Mouse (Mus musculus) A20 (cell line): ENCODE results near the gene Fam160b1.

ENCODE experiments used
- DNase-seq: peaks from one replicate; pipeline ENCODE4 v3.0.0-alpha.2; 2011; ENCODE audit warnings: low read depth, low spot score

The Fam160b1 gene

DNA sequence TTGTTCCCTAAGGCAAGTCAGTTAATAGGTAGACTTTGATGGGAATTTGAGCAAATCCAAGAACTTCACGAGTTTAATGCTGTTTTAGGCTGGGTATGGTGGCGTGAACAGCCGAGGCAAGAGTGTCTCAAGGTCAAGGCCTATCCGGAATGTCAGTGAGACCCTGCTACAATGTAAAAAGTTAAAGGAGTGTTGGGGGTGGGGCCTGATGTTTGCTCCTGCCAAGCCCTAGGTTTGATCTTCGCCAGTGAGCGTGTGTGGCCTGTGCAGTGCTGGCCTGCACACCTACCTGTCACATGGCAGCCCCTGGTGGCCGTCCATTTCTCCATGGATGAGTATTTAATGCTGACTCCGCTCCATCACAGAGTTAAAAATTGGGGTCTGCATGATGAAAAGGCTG is 5.5 kb downstream of the Fam160b1 start:
- DNase-seq = no peak

GRCm38 (mm10) chr19:57366626-57367025 is 6.1 kb downstream of the Fam160b1 start:
- no peak for DNase-seq

DNA sequence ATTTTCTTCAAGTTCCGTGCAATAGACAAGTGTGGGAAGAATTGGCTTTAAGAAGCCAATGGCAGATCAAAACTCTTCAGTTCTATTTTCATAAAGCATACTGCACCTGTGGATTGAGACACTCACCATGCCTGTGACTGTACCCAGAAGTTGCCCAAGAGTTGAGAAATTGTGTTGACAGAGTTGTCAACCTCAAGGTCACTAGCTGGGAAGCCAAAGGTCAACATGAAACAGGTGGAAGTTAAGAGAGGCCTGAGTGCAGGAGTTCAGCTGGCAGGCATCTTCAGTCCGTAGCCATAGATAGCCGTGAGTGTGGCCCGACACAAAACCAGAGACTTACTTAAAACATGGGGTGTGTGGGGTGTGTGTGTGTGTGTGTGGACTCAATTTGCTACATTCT is 6.7 kb downstream of the Fam160b1 start:
- DNase-seq = no peak

DNA sequence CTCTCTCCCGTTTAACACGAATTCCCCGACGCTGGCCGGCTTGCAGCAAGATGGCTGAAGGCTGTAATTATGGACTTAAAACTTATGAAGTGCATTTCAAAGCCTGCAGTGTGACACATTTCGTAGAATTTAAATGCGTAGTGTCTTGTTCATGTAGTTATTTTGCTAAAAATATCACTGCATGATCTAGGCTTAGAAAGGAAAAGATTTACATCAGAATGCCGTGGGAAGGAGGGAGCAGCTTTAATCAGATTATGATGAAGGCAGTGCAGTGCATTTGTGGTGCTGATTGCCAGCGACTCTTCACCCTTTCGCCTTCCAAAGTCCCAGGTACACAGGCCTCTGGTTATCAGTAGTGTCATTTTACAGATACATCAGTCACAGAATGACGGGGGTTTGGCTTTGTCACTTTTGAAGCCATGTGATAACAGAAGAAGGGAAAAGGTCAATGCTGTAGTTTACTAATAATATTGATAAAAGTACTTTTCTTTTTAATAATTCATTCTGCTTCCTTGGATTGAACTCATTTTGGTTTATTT is 7.4 kb downstream of the Fam160b1 start:
- no peak for DNase-seq

- no peak for DNase-seq
Observed at GRCm38 (mm10) chr19:57373276-57373811, 12.9 kb downstream of the Fam160b1 start.

GRCm38 (mm10) chr19:57375161-57375560 is 14.7 kb downstream of the Fam160b1 start:
- DNase-seq = no peak

DNA sequence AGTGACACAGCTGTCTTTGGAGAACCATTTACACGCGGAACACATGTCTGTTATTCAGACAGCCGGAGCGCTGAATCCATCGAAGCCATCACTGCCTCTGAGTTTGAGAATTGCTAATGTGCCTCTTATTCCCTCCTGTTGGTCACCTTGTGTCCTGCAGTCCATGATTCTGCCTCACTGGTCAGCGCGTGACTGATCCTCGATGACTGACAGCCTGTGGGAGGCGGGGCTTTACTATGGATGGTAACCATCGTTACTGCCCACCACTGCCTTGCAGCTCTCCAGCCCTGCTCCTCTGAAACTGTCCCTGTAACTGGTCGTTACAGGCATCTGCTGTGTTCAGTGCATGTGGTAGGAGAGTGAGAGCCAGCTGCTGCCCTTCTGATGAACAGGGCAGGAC is 15.3 kb downstream of the Fam160b1 start:
- DNase-seq = no peak

DNA sequence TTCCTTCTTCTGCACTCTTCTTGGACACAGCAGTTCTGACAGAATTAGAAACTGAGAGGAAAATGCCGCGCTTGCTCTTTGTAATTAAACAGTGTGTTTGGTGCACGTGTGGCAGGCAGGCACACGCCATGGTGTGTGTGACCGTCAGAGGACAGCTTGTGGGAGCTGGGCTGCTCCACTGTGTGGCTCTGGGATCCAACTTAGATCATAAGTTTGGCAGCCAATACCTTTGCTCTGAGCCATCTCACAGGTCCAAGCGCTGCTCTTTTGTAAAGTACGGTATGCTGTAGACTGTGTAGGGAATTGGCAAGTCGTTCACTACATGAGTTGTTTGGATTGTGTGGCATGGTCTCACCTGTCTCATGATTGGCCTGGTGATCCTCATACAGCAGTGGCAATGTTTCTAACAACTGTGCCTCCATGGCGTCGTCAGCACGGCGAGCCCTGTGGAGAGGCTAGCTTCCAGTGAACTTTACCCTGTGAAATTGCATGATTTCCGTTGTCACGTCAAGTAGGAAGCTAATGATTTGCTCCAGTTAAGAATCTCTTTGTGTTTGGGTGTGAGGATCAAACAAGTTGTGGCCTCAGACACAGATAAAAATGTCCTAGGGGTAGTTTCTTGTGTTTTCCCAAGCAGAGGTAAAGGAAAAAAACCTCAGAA is 16.7 kb downstream of the Fam160b1 start:
- DNase-seq = no peak

- DNase-seq = no peak
Observed at GRCm38 (mm10) chr19:57386176-57386693, 25.8 kb downstream of the Fam160b1 start.

GRCm38 (mm10) chr19:57391545-57391944 is 31.1 kb downstream of the Fam160b1 start:
- DNase-seq = no peak

- DNase-seq = peak; percentile 49
Observed at GRCm38 (mm10) chr19:57393357-57393957, 33.0 kb downstream of the Fam160b1 start.

GRCm38 (mm10) chr19:57396609-57397008 is 36.1 kb downstream of the Fam160b1 start:
- no peak for DNase-seq

GRCm38 (mm10) chr19:57402364-57402763 is 41.9 kb downstream of the Fam160b1 start:
- no peak for DNase-seq

DNA sequence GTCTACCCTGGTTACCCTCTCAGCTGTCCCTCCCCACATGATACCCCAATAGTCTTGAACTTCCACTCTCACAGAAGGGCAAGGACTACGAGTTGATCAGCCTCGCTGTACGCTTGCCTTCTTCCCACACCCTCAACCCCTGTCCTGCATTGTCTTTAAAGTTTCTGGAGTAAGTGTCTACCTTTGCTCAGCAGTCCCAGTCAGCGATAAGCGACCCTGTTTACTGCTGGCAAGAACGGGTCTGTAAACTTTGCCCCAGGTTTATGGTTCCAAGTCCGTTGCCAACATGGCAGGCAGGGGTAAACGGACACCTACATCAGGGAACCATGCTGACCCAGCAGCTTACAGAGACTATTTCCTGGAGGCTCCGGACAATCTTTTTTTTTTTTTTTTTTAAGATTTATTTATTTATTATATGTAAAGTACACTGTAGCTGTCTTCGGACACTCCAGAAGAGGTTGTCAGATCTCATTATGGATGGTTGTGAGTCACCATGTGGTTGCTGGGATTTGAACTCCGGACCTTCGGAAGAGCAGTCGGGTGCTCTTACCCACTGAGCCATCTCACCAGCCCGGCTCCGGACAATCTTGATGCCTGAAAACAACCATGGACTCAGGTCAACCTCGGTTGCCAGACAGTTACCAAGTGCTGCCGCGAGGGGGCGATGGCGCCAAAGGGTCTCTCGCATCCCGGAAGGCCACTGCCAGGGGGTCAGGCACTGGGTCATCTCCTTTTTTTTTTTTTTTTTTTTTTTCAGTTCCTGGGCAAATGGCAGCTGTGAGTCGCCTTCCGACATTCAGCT is 43.4 kb downstream of the Fam160b1 start:
- peak; percentile 70 for DNase-seq

GRCm38 (mm10) chr19:57404502-57404848 is 44.0 kb downstream of the Fam160b1 start:
- DNase-seq = no peak

DNA sequence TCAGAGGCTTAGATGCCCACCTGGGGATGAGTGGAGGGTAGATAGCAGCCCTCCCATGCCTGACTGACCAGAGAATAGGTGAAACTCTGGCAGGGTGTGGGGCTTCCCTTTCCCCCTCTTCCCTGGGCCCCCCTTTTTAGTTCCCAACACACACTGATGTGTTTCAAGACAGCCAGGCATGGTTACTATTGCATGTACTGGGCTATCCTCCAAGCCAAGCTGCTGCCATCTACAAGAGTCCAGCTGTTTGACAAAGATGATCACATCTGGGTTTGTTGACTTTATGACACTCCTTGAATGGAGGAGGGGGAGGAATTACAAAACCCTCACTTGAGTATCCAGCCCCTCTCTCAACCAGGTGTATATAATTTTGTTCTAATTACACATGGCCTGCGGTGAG is 47.5 kb downstream of the Fam160b1 start:
- no peak for DNase-seq

DNA sequence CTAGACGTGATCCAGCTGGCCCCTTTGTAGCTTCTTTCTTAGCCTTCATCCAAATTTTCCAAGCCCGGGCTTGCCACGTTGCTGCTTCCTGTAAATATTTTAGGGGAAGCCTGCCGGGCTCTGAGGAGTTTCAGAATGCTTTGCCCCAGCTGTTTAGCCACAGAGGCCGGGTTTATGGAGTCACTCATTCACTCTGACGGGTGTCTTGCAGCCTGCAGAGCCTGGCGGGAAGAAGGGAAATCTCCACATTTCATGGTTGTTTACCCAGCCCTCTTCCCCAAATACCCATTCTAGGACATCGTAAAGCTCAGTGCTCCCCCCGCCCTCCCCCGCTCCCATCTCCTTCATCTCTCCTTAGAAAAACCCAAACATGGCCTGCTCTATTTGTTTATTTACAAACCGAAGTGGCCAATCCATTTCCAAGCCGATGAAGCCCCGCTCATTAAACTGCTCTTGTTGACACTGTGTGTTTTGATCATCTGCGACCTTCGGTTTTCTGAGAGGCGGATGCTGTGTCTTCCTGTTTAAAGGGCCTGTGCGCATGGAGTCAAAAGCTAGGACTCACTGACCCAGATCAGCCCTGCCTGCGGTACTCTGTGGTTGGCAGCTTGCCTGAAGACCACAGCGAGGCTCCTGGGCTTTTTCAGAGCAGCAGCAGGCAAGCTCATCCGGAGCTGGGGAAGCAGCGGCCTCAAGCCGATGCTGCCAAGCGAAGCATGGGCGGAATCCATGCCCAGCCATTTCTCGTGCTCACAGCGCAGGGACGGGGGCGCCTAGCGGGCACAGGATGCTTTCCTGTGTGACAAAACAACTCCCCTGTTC is 51.1 kb downstream of the Fam160b1 start:
- no peak for DNase-seq

GRCm38 (mm10) chr19:57413170-57413569 is 52.7 kb downstream of the Fam160b1 start:
- no peak for DNase-seq

- DNase-seq = no peak
Observed at GRCm38 (mm10) chr19:57413918-57414317, 53.4 kb downstream of the Fam160b1 start.

DNA sequence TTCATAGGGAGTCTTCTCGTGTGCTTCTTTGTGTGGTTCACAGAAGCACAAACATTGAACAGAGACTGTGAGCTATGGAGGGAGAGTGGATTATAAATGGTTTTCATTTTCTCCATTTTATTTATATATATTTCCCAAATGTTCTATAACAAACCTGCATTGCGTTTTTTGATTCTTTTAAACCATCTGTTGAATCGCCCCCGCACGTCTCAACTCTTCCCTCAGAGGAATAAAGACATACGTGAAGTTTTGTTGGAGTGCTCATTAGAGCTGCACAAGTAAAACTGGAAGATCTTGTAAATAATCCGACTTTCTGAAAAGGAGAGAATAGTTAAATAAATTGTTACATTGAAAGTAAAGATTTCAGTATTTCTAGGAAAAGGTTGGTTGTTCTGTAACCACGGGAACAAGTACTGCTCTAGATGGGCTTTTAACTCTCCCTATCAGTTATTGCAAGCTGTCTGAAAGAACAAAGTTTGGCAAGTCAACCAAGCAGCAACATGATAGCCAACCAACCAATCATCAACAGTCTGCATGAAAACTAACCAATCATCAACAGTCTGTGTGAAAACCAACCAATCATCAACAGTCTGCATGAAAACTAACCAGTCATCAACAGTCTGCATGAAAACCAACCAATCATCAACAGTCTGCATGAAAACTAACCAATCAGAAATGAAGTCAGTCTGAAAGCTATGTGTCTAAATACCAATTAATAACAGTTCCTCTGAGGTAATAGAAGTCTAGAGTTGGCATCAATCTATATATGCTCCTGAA is 54.7 kb downstream of the Fam160b1 start:
- peak; percentile 15 for DNase-seq
